Mouse (Mus musculus) C2C12 (cell line): Measurements from ENCODE around the gene Mccc2.

Experiments
- CTCF ChIP-seq: IDR thresholded peaks from one replicate; pipeline ENCODE4 v1.5.1; 2011; ENCODE audit not compliant: control insufficient read depth, insufficient read depth, insufficient read length
- MAX ChIP-seq: IDR thresholded peaks from one replicate; pipeline ENCODE4 v1.6.1; 2011; ENCODE audit warnings: mild to moderate bottlenecking, control low read depth
- MYOG ChIP-seq: IDR thresholded peaks from one replicate; pipeline ENCODE4 v1.6.1; 2011; ENCODE audit not compliant: control insufficient read depth, insufficient read length; ENCODE audit errors: extremely low read depth

DNA sequence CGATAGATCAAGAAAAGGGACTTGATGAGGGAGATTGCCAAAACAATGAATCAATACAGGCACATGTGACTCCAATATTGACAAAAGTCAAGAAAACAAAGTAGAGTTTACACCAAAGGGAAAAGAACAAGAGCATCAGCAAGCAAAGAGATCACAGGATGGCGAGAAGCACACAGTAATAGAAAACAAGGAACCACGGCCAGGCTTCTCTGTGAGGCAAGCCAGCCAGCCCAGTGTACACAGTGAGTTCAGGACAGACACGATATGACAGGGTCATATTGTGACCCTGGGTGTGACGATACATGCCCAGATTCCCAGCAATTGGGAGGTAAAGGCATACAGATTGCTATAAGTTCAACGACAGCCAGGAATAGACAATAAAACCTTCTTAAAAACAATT lies 10.6 kb upstream of the Mccc2 start:
- TF ChIP-seq CTCF = no peak
- TF ChIP-seq MAX = no peak
- no peak for TF ChIP-seq MYOG
